Mouse (Mus musculus): Measurements from ENCODE around the gene Tbx22. TPM values are rescaled to one million over a fixed set of nuclear protein-coding genes. Genes with fewer than 3 reads are reported as not detected.

Tbx22 gene
- 4.0 and 5.8 TPM in 2 replicates for polyA plus RNA-seq (2012; rRNA removed)

GRCm38 (mm10) chrX:107667664-107668063, at the start of gene Tbx22:
Gene Tbx22 (plus strand): TSS chrX:107667964.
- no peaks in the 10 kb centered on the region for H3K36me3 ChIP-seq (ENCODE audit: control insufficient read depth, insufficient read depth, low read length)
- no peak within 1 kb of the TSS for H3K27ac ChIP-seq (ENCODE audit: control insufficient read depth, insufficient read depth, low read depth, low read length)
- H3K4me3 ChIP-seq (ENCODE audit: control insufficient read depth, low read depth, low read length) = no peak within 1 kb of the TSS
- TF ChIP-seq CTCF (IDR thresholded peaks at IDR 0.05; ENCODE audit: control insufficient read depth, insufficient read depth, insufficient replicate concordance, low read depth, low read length) (no peak), POLR2A (IDR thresholded peaks at IDR 0.05; ENCODE audit: control insufficient read depth, low read depth, low read length) (no peak)
- H3K4me1 ChIP-seq (ENCODE audit: control insufficient read depth, insufficient read depth, low read length) = no peaks in the 10 kb centered on the region
- H3K27me3 ChIP-seq (ENCODE audit: control insufficient read depth, insufficient read depth, low read length) = no peaks in the 10 kb centered on the region

DNA sequence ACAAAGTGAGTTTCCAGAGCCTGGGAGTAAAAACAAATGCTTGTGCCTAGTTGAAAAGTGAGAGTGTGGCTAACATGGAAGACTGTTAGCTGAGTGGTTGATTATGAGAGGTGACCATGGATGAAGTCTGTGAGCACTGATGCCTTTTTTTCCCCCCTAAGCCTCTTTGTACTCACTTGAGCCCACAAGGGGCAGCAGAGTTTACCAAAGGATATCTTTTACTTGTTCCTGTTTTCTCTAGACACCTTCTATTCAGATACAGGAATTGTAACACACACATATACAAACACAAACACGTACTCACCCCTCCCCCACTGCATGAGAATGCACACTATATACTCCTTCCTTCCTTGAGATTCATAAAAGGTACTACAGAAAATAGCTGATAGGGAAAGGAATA, 913 bp downstream of the Tbx22 start:
- Histone ChIP-seq H3K27ac (ENCODE audit: control insufficient read depth, insufficient read depth, low read depth, low read length) (no peak overlapping the region), H3K27me3 (ENCODE audit: control insufficient read depth, insufficient read depth, low read length) (no peaks in the 10 kb centered on the region), H3K4me3 (ENCODE audit: control insufficient read depth, low read depth, low read length) (no peak overlapping the region), H3K4me1 (ENCODE audit: control insufficient read depth, insufficient read depth, low read length) (no peaks in the 10 kb centered on the region), H3K36me3 (ENCODE audit: control insufficient read depth, insufficient read depth, low read length) (no peaks in the 10 kb centered on the region)
- TF ChIP-seq POLR2A (IDR thresholded peaks at IDR 0.05; ENCODE audit: control insufficient read depth, low read depth, low read length) = no peak

GRCm38 (mm10) chrX:107679203-107679602, 11.4 kb downstream of the Tbx22 start:
- no peak overlapping the region for H3K4me3 ChIP-seq (ENCODE audit: control insufficient read depth, low read depth, low read length)
- peak overlapping the region; percentile 53; the same call in 1 of the 2 replicates for H3K27ac ChIP-seq (ENCODE audit: control insufficient read depth, insufficient read depth, low read depth, low read length)
- H3K4me1 ChIP-seq (ENCODE audit: control insufficient read depth, insufficient read depth, low read length) = peaks cover 2% of the 10 kb centered on the region; the same call in 1 of the 2 replicates
- no peak for TF ChIP-seq CTCF (IDR thresholded peaks at IDR 0.05; ENCODE audit: control insufficient read depth, insufficient read depth, insufficient replicate concordance, low read depth, low read length)
- TF ChIP-seq POLR2A (IDR thresholded peaks at IDR 0.05; ENCODE audit: control insufficient read depth, low read depth, low read length) = no peak
- no peaks in the 10 kb centered on the region for H3K36me3 ChIP-seq (ENCODE audit: control insufficient read depth, insufficient read depth, low read length)
- H3K27me3 ChIP-seq (ENCODE audit: control insufficient read depth, insufficient read depth, low read length) = no peaks in the 10 kb centered on the region

- Histone ChIP-seq H3K27ac (ENCODE audit: control insufficient read depth, insufficient read depth, low read depth, low read length) (no peak overlapping the region), H3K27me3 (ENCODE audit: control insufficient read depth, insufficient read depth, low read length) (no peaks in the 10 kb centered on the region), H3K4me3 (ENCODE audit: control insufficient read depth, low read depth, low read length) (no peak overlapping the region), H3K36me3 (ENCODE audit: control insufficient read depth, insufficient read depth, low read length) (no peaks in the 10 kb centered on the region), H3K4me1 (ENCODE audit: control insufficient read depth, insufficient read depth, low read length) (no peaks in the 10 kb centered on the region)
- TF ChIP-seq POLR2A (IDR thresholded peaks at IDR 0.05; ENCODE audit: control insufficient read depth, low read depth, low read length) = no peak
- no peak for TF ChIP-seq CTCF (IDR thresholded peaks at IDR 0.05; ENCODE audit: control insufficient read depth, insufficient read depth, insufficient replicate concordance, low read depth, low read length)
Observed at GRCm38 (mm10) chrX:107708584-107708983, 40.8 kb downstream of the Tbx22 start.

- Histone ChIP-seq H3K36me3 (ENCODE audit: control insufficient read depth, insufficient read depth, low read length) (no peaks in the 10 kb centered on the region), H3K4me3 (ENCODE audit: control insufficient read depth, low read depth, low read length) (no peak overlapping the region), H3K4me1 (ENCODE audit: control insufficient read depth, insufficient read depth, low read length) (no peaks in the 10 kb centered on the region), H3K27me3 (ENCODE audit: control insufficient read depth, insufficient read depth, low read length) (no peaks in the 10 kb centered on the region), H3K27ac (ENCODE audit: control insufficient read depth, insufficient read depth, low read depth, low read length) (no peak overlapping the region)
- TF ChIP-seq POLR2A (IDR thresholded peaks at IDR 0.05; ENCODE audit: control insufficient read depth, low read depth, low read length) (no peak), CTCF (IDR thresholded peaks at IDR 0.05; ENCODE audit: control insufficient read depth, insufficient read depth, insufficient replicate concordance, low read depth, low read length) (no peak)
Observed at GRCm38 (mm10) chrX:107723541-107723940, 55.8 kb downstream of the Tbx22 start.

Other genes starting within 250 kb of the Tbx22 start
- 3.4 and 4.8 TPM in 2 replicates for gene Tent5d, start 124.6 kb downstream of the Tbx22 start, polyA plus RNA-seq (2012; rRNA removed)
- 0.95 and 1.2 TPM in 2 replicates for gene 2610002M06Rik, start 148.4 kb downstream of the Tbx22 start, polyA plus RNA-seq (2012; rRNA removed)

Measured in testis, adult 2 months (tissue).